Mouse (Mus musculus) forebrain, embryonic 12.5 days (tissue): Measurements from ENCODE around the gene H2-Q6. TPM values are rescaled to one million over a fixed set of nuclear protein-coding genes. Genes with fewer than 3 reads are reported as not detected.

Source experiments
- polyA plus RNA-seq: library from polyadenylated mRNA; unstranded; fragments of >200 nt; fragmentation: Nextera tagmentation; extraction: Ambion mirVana; gene quantifications from 2 replicates; pipeline ENCODE4 v1.2.1, GENCODE M21; 2016

H2-Q6 gene
- polyA plus RNA-seq, 1 experiment from 2014 or later = 0.34 TPM

Other genes with a start within 250 kb of the H2-Q6 start
- 4.3 and 4.9 TPM in 2 replicates for gene Aif1, start 248.8 kb upstream of the H2-Q6 start, polyA plus RNA-seq
- gene Lst1, start 236.4 kb upstream of the H2-Q6 start, polyA plus RNA-seq = 4.0 and 4.8 TPM in 2 replicates
- gene Ltb, start 230.4 kb upstream of the H2-Q6 start, polyA plus RNA-seq = not detected in 2 replicates
- gene Tnf, start 222.8 kb upstream of the H2-Q6 start, polyA plus RNA-seq = not detected in 2 replicates
- gene Lta, start 219.5 kb upstream of the H2-Q6 start, polyA plus RNA-seq = not detected in 2 replicates
- 0.41 TPM in 2 replicates for gene Gm16181, start 204.0 kb upstream of the H2-Q6 start, polyA plus RNA-seq
- 16.2 and 17.3 TPM in 2 replicates for gene Atp6v1g2, start 191.2 kb upstream of the H2-Q6 start, polyA plus RNA-seq
- gene Nfkbil1, start 189.1 kb upstream of the H2-Q6 start, polyA plus RNA-seq = 11.0 and 12.9 TPM in 2 replicates
- 614 and 623 TPM in 2 replicates for gene Ddx39b, start 183.1 kb upstream of the H2-Q6 start, polyA plus RNA-seq
- 37.2 and 39.2 TPM in 2 replicates for gene H2-D1, start 162.1 kb upstream of the H2-Q6 start, polyA plus RNA-seq
- not detected in 2 replicates for gene H2-Q1, start 104.4 kb upstream of the H2-Q6 start, polyA plus RNA-seq
- not detected in 2 replicates for gene H2-Q2, start 82.6 kb upstream of the H2-Q6 start, polyA plus RNA-seq
- gene H2-Q4, start 45.2 kb upstream of the H2-Q6 start, polyA plus RNA-seq = 1.3 and 1.6 TPM in 2 replicates
- gene H2-Q7, start 14.3 kb downstream of the H2-Q6 start, polyA plus RNA-seq = 5.1 and 5.6 TPM in 2 replicates
- 0.04 TPM in 1 of 2 replicates, not detected in the other for gene H2-Q10, start 45.2 kb downstream of the H2-Q6 start, polyA plus RNA-seq
- gene Pou5f1, start 81.2 kb downstream of the H2-Q6 start, polyA plus RNA-seq = 0.14 TPM in 1 of 2 replicates, not detected in the other
- 53.4 and 59.0 TPM in 2 replicates for gene Tcf19, start 92.0 kb downstream of the H2-Q6 start, polyA plus RNA-seq
- gene Cchcr1, start 92.2 kb downstream of the H2-Q6 start, polyA plus RNA-seq = 19.0 and 19.1 TPM in 2 replicates
- gene Psors1c2, start 108.4 kb downstream of the H2-Q6 start, polyA plus RNA-seq = 1.1 and 1.5 TPM in 2 replicates
- not detected in 2 replicates for gene Cdsn, start 127.3 kb downstream of the H2-Q6 start, polyA plus RNA-seq
- gene 2300002M23Rik, start 142.6 kb downstream of the H2-Q6 start, polyA plus RNA-seq = not detected in 2 replicates
- gene Sfta2, start 176.7 kb downstream of the H2-Q6 start, polyA plus RNA-seq = not detected in 2 replicates
- not detected in 2 replicates for gene Gm9573, start 201.8 kb downstream of the H2-Q6 start, polyA plus RNA-seq
- 0.09 TPM in 1 of 2 replicates, not detected in the other for gene Mucl3, start 218.8 kb downstream of the H2-Q6 start, polyA plus RNA-seq
- 16.8 and 22.3 TPM in 2 replicates for gene Vars2, start 242.7 kb downstream of the H2-Q6 start, polyA plus RNA-seq
- 39.0 and 40.7 TPM in 2 replicates for gene Gtf2h4, start 248.9 kb downstream of the H2-Q6 start, polyA plus RNA-seq